Mouse (Mus musculus) thymus, adult 18-20 months (tissue): Measurements from ENCODE around the gene Abi3bp.

Experiments
- DNase-seq, 2 experiments: peaks; one replicate each; pipeline ENCODE4 v3.0.0; 2022; ENCODE audit warnings: mixed read lengths in 2 of 2

Gene Abi3bp

DNA sequence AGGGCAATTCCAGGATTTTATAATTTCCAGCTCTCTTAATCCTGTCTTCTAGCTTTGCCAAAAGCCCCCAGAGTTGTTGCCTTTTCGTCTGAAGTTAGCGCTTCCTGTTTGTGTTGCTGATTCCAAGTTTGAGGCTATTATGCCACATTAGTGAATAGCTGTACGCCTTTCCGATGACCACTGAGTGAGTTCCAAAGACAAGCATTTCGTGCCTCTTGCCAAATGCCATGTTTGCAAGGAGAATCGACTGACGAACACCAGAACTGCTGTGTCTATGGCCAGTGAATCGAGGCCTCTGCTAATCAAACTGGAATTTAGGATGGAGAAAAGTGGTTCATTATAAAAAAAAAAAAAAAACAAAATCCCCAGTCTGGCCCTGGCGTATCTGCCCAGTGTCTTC lies 40.3 kb downstream of the Abi3bp start:
- no peak for DNase-seq

DNA sequence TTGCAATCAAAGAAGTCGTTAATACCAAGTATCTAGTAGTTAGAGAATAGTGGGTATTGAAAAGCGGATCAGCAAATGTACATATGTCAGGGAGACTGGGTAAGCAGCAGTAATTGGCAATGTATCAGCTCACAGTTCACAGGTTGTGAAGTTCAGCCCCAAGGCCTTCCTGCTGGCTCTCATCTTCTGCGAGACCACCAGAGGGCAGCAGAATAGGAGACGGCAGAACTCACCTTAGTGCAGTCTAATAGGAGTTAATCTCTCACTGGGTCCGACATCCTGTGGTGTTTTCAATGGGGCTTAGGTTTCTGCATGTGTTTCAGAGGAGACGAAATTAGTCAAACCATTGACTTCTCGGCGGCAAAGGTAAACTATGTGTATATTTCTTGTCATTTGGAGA lies 46.7 kb downstream of the Abi3bp start:
- no peak for DNase-seq

DNA sequence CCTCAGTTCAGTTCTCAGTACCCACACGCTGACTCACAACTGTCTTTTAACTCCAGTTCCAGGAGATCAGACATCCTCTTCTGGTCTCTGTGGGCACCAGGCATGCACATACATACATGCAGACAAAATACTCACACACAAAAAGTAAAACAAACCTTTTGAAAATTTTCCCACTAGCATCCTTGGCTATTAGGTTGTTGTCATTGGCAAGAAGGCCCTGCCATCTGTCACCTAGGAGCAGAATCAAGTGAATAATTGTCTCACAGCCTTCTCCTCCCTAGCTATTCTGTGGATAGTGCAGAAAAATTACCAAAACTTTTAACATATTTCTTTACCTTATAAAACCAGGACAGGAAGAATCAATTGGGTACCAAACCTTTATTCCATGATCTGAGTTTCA lies 48.8 kb downstream of the Abi3bp start:
- DNase-seq = no peak

DNA sequence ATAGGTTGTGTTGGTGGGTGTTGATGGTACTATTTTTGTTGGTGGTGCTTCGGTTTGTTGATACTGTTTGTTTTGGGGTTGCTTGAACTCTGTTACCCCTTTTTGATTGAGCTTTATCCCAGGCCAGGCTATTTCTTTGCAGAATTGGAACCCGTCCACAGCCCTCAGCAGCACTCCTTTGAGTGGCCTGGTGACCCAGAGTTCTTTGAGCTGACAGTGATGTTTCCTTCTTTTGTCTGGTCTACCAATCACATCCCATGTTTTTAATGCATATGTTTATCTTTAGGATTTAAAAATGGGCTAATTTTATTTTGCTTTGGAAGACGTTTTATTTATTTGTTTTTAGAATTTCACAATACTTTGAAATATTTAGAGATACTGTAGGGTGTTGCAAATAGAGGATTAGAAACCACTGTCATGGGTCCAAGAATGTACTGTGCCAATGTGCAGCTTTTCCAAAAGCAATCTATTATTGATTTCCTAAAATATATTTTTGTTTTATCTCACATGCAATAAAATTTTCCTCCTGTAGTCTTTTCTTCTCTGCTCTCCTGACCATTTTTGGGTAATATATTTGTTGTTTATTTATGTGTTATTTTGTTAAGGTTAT lies 50.5 kb downstream of the Abi3bp start:
- DNase-seq = no peak

DNA sequence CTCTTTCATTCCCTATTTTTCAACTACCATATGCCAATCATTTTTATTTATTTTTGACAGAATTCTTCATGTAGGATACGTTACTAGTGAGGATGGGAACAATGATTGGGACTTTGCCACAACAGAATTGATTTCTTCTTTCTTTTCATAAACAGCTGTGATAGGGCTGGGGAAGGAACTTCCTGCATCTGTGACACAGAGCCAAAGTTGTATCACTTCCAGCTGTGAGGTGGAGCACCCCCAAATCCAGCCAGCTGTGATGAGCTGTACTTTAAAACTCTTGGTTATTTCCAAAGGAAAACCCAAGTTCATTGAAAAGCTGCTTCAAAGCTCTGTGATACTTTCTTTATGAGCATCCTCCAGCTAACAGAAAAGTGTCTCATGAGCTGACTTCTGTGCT lies 101.9 kb downstream of the Abi3bp start:
- DNase-seq = no peak

DNA sequence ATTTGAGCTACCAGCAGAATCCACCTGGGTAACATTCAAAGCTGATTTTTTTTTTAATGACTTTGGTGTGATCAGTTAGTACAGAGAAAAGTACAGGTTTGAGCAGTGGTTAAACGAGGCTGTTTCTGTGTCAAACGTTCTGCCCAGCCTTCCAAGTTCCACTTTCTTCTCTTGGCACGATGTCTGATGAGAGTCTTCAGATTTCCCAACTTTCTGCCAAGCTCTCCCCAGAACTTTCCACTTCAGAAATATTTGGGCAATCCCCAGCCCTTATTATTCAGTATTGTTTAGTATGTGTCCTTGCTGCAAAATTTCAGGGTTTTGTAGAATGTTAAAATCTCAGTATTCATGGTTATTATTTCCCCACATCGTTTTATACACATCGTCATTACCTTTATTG lies 115.9 kb downstream of the Abi3bp start:
- no peak for DNase-seq

DNA sequence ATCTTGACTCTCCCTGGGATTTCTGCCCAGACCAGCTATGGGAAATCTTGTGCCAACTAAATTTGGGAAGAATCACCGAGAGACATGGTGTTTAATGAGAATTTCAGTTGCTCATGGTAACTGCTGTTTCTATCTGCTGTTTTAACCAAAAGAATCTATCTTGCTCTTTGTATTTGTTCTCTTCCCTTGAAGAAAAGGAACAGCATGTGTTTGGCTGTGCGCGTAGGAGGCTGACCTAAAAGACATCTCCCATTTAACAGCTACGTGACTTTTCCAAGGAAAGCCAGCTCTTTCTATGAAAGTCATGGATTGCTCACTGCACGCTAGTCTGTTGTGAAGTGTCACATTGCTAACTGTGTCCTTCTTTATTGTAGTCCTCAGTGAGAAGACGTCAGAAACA lies 117.2 kb downstream of the Abi3bp start:
- DNase-seq = no peak

- no peak for DNase-seq
Measured at GRCm38 (mm10) chr16:56598427-56598826, 120.7 kb downstream of the Abi3bp start.

DNA sequence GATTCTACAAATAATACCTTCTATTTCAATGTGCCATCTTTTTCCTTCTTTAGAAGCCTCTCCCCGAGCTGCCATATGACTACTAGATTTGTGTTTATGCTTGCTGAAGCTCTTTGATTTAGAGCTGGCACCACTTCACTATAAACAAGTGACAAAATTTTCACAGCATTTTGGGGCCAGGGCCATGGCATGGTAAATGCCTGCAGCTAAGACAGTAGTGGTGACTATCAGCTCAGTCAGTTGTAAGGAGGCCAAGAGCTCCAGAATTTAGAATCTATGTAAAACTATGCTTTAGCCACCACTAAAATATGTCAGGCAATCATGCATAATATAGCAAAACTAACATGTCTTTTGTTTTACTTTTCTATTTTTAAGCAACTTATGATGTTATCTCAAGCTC lies 124.7 kb downstream of the Abi3bp start:
- DNase-seq = no peak

GRCm38 (mm10) chr16:56610572-56610971 lies 132.9 kb downstream of the Abi3bp start:
- no peak for DNase-seq

DNA sequence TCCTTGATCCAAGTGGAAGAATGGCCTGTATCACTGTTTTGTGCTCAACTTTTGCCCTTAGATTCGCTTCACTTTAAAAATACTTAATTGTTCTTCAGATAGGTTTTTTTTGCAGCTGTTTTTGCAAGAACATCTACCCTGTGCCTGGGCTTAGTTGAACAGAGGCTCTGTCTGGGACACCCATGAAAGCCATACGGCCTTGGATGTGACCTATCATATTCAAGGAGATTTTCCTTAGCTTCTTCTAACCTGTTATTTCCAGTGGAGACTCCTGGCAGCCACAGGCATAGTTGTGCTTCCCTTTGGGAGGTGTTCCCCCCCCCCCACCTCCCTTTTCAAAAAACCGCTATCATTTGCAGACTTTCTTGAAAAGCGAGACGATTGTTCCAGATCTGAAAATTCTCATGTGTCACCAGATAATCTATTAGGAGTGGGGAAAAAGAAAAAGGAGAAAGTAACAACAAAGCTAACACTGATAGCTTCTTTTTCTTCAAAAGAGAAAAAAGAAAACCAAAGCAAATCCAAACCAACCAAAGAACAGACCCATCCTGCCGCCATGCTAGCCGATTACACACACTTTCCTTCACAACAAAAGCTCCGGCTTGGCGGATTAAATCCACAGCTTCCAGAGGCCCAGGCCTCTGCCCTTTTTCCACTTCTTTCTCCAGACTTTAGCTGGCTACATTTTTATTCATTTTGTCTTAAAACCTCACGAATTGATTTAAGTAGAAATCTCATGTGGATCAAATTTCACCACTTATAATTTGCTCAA lies 133.6 kb downstream of the Abi3bp start:
- no peak for DNase-seq

DNA sequence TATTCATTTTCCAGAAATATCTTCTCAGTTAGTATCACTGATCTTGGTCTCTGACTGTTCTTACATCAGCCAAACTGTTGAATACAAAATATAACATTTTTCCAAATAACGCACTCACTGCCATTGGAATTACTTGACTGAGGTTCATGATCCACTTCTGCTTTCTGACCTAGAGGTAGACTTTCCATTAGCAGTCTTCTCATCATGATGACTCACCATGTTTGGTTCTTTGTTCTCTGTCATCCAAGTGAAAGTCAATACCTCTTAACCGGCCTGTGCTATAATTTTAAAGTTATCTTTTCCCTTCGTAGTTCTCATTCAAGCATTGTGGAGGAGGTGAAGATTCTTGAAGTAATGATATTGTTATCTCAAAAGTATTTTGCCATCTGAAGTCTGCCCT lies 160.9 kb downstream of the Abi3bp start:
- DNase-seq = no peak

GRCm38 (mm10) chr16:56645251-56645650 lies 167.6 kb downstream of the Abi3bp start:
- DNase-seq = no peak

- DNase-seq = no peak
Measured at GRCm38 (mm10) chr16:56646382-56647172, 168.9 kb downstream of the Abi3bp start.

DNA sequence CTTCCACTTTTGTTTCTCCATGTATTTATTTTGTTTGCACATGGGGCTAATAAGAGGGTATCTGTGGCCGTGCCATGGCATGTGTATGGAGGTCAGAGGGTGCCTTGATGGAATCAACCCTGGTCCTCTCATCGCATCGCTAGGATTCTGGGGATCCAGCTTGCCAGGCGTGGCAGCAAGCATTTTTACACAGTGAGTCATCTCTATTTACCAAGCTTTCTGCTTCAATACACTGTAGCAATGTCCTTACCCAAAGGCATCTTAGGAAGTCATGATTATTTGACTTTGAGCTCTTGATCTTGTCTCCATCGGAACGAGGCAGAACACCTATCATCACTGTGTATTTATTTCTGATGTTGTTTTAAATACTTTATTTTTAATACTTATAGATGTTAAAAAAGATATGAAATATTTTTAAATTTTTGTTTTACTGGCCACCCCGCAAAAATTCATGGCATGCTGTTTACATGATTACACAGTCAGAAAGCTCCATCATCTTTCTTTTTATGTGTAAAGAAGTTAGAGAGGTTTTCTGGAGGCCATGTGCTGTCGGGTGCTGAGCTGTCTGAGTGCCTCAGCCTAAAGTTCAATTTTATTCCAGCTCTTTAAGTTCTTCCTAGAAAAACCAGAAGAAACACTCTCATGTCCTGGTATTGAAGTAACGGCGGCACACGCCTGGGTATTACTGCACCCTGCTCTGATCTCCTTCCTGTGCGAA lies 177.7 kb downstream of the Abi3bp start:
- DNase-seq = no peak

- no peak for DNase-seq
Measured at GRCm38 (mm10) chr16:56658866-56659265, 181.2 kb downstream of the Abi3bp start.

DNA sequence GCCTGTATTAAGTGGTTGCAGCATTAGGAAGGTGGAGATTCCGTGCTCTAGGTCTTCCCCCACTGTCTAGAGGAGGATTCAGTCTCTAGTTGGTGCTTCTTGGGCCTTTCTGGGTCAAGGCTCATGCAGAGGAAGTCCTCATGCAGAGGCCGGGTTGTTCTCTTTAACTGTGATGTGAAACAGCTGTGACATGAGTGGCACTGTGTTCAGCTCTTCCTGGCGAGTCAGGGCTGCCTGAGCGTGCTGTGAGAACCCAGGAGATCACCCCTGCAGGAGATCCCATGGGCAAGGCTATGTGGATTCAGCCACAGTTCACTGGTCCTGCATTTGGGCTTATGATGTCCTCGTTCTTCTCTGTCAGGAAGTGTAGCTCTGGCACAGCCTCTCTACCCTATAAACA lies 191.8 kb downstream of the Abi3bp start:
- no peak for DNase-seq

- DNase-seq = no peak
Measured at GRCm38 (mm10) chr16:56670941-56671340, 193.3 kb downstream of the Abi3bp start.

DNA sequence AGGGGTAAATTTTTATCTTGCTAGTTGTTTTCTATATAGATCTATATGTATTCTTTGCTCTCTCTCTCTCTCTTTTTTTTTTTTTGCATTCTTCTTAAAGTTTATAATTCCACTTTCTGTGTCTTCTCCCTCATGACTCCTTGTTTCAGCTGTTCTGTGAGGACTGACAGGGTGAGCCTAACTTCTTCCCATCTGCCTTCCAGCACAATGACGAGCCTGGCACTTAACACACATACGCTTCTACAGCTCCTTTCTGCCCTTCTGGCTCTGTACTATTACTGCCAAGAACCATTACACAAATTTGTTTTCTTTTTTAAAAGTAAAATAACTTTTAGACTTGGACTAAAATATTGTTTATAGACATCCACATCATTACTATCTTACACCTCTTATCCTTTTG lies 195.7 kb downstream of the Abi3bp start:
- DNase-seq = no peak

- no peak for DNase-seq
Measured at GRCm38 (mm10) chr16:56677146-56677545, 199.5 kb downstream of the Abi3bp start.

DNA sequence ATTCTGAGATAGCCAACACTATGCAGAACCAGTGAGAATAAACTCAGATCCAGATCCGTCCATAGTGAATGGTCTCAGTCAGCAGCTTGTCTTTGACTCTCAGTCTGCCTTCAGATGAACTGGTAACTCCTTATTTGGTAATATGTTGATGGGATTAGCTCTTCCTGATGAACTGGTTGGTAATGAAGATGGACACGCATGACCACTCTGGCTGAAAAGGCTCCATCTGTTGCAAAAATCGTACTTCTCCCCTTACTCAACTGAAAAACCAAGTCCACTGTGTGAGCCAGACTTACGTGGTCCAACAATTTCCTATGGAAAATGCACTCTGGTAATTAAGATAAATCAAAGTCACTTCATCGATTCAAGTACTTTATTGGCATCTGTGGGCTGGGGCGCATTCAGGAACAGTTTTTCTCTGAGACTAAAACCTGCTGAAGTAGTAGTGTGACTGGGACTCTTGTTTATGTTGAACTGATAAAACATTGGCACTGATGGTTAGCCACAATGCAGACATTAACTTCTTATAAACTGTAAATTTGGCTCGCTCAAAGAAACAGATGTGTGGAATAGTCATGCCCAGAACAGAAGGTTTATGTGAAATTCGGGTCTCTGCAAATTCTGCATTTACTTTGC lies 203.4 kb downstream of the Abi3bp start:
- no peak for DNase-seq

- DNase-seq = no peak
Measured at GRCm38 (mm10) chr16:56686747-56687146, 209.1 kb downstream of the Abi3bp start.

GRCm38 (mm10) chr16:56690715-56691114 lies 213.0 kb downstream of the Abi3bp start:
- DNase-seq = no peak
